Mouse (Mus musculus) embryonic facial prominence, embryonic 10.5 days (tissue): ENCODE data around the gene Gm9112. TPM values are rescaled to one million over a fixed set of nuclear protein-coding genes. Genes with fewer than 3 reads are reported as not detected.
A peak's percentile ranks its signal among the peaks of the same experiment; 100 is the strongest.
"Not testable (repeated sequence)": the region's sequence is repeated elsewhere in the genome, so short reads cannot be mapped to it uniquely, and the experiment has no call there.

Source experiments
- DNase-seq: peaks from one replicate; pipeline ENCODE4 v3.0.0-alpha.2; 2017; ENCODE audit warnings: low spot score
- H3K27ac ChIP-seq: fragments of 300-500 bp; sonication (generic); replicated peaks from 2 replicates; pipeline ENCODE4 v1.5.1; 2016; ENCODE audit warnings: mild to moderate bottlenecking
- H3K27me3 ChIP-seq: fragments of 300-500 bp; sonication (generic); replicated peaks from 2 replicates; pipeline ENCODE4 v1.6.1; 2016; ENCODE audit warnings: low read depth, mild to moderate bottlenecking; ENCODE audit not compliant: poor library complexity, severe bottlenecking
- H3K36me3 ChIP-seq: fragments of 300-500 bp; sonication (generic); replicated peaks from 2 replicates; pipeline ENCODE4 v1.6.1; 2016; ENCODE audit warnings: mild to moderate bottlenecking, moderate library complexity
- H3K4me1 ChIP-seq: fragments of 300-500 bp; sonication (generic); 2 replicates; pipeline ENCODE4 v1.6.1; 2016
- H3K4me3 ChIP-seq: fragments of 300-500 bp; sonication (generic); 2 replicates; pipeline ENCODE4 v1.5.1; 2016; ENCODE audit warnings: mild to moderate bottlenecking, moderate library complexity
- H3K9me3 ChIP-seq: fragments of 300-500 bp; sonication (generic); 2 replicates; pipeline ENCODE4 v1.6.1; 2016; ENCODE audit warnings: mild to moderate bottlenecking
- WGBS: fragments of 180-500 bp; shearing (Covaris S2); methylation state at CpG from one replicate; pipeline ENCODE4 v1.1.7; 2016; 5-methylcytosine and 5-hydroxymethylcytosine counted together
- polyA plus RNA-seq: library from polyadenylated mRNA; unstranded; fragments of >200 nt; fragmentation: Nextera tagmentation; extraction: Ambion mirVana; gene quantifications from 2 replicates; pipeline ENCODE4 v1.2.1, GENCODE M21; 2016

Gene Gm9112
- not detected in 2 replicates for polyA plus RNA-seq

- not testable (repeated sequence) for H3K36me3 ChIP-seq, H3K4me1 ChIP-seq, H3K9me3 ChIP-seq, DNase-seq, H3K27ac ChIP-seq, H3K4me3 ChIP-seq
- peaks cover 51% of the 10 kb centered on the region for H3K27me3 ChIP-seq
- WGBS, result 78% methylated on average over 10 of the region's 10 CpGs
Observed at GRCm38 (mm10) chrX:102707535-102707934, at the start of gene Gm9112, which contains the start of gene Dmrtc1b. Gene Gm9112 (minus strand): TSS chrX:102707635. Gene Dmrtc1b (plus strand): TSS chrX:102707865.

- DNase-seq, H3K27ac ChIP-seq, H3K4me1 ChIP-seq, H3K36me3 ChIP-seq, H3K9me3 ChIP-seq, H3K4me3 ChIP-seq: not testable (repeated sequence)
- peaks cover 18% of the 10 kb centered on the region for H3K27me3 ChIP-seq
- WGBS, result 92% methylated on average over 6 of the region's 6 CpGs
Observed at GRCm38 (mm10) chrX:102724226-102724625, 16.8 kb upstream of the Gm9112 start.

GRCm38 (mm10) chrX:102700636-102701035 lies 6.8 kb downstream of the Gm9112 start:
- H3K36me3 ChIP-seq, H3K4me1 ChIP-seq, H3K4me3 ChIP-seq, H3K27ac ChIP-seq, H3K9me3 ChIP-seq: not testable (repeated sequence)
- 72% methylated on average over 3 of the region's 3 CpGs for WGBS
- DNase-seq, result peak; percentile 28
- peaks cover 24% of the 10 kb centered on the region for H3K27me3 ChIP-seq

- H3K27me3 ChIP-seq, result peaks cover 52% of the 10 kb centered on the region
- peak; percentile 19 for DNase-seq
Observed at GRCm38 (mm10) chrX:102689252-102689651, 18.2 kb downstream of the Gm9112 start.

GRCm38 (mm10) chrX:102686872-102687271 lies 20.6 kb downstream of the Gm9112 start, which contains the start of gene Gm3880:
Gene Gm3880 (minus strand): TSS chrX:102686972.
- not testable (repeated sequence) for DNase-seq, H3K27ac ChIP-seq, H3K4me1 ChIP-seq, H3K4me3 ChIP-seq, H3K9me3 ChIP-seq, H3K36me3 ChIP-seq
- peaks cover 39% of the 10 kb centered on the region for H3K27me3 ChIP-seq
- 89% methylated on average over 5 of the region's 5 CpGs for WGBS

More at GRCm38 (mm10) chrX:102689252-102689651, 18.2 kb downstream of the Gm9112 start:
- H3K9me3 ChIP-seq, H3K4me3 ChIP-seq, H3K27ac ChIP-seq, H3K36me3 ChIP-seq, H3K4me1 ChIP-seq: not testable (repeated sequence)
- 21% methylated on average over 4 of the region's 4 CpGs for WGBS

GRCm38 (mm10) chrX:102684706-102685105 lies 22.7 kb downstream of the Gm9112 start:
- DNase-seq, H3K4me1 ChIP-seq, H3K36me3 ChIP-seq, H3K27ac ChIP-seq, H3K9me3 ChIP-seq, H3K4me3 ChIP-seq: not testable (repeated sequence)
- H3K27me3 ChIP-seq, result peaks cover 36% of the 10 kb centered on the region
- WGBS, result 37% methylated on average over 3 of the region's 3 CpGs

GRCm38 (mm10) chrX:102666641-102667040 lies 40.8 kb downstream of the Gm9112 start:
- Histone ChIP-seq H3K9me3 (no peaks in the 10 kb centered on the region), H3K36me3 (no peaks in the 10 kb centered on the region), H3K4me3 (no peak overlapping the region), H3K27me3 (peaks cover 28% of the 10 kb centered on the region), H3K27ac (no peak overlapping the region), H3K4me1 (no peaks in the 10 kb centered on the region)
- 85% methylated on average over 2 of the region's 2 CpGs for WGBS
- DNase-seq, result no peak

- 22% methylated on average over 3 of the region's 3 CpGs for WGBS
Observed at GRCm38 (mm10) chrX:102660712-102661111, 46.7 kb downstream of the Gm9112 start.

More at GRCm38 (mm10) chrX:102660712-102661111, 46.7 kb downstream of the Gm9112 start:
- Histone ChIP-seq H3K9me3 (no peaks in the 10 kb centered on the region), H3K27ac (no peak overlapping the region), H3K36me3 (no peaks in the 10 kb centered on the region), H3K27me3 (peaks cover 19% of the 10 kb centered on the region), H3K4me3 (no peak overlapping the region), H3K4me1 (no peaks in the 10 kb centered on the region)
- DNase-seq, result no peak

Other genes starting within 250 kb of the Gm9112 start
- gene Hdac8, start 202.3 kb downstream of the Gm9112 start, polyA plus RNA-seq, result 7.8 and 11.5 TPM in 2 replicates
- gene Phka1, start 63.4 kb downstream of the Gm9112 start, polyA plus RNA-seq, result 9.5 and 10.4 TPM in 2 replicates
- not detected in 2 replicates for gene Gm3880, start 20.7 kb downstream of the Gm9112 start, polyA plus RNA-seq
- gene Dmrtc1b, start 230 bp upstream of the Gm9112 start, polyA plus RNA-seq, result not detected in 2 replicates
- not detected in 2 replicates for gene Dmrtc1c1, start 95.3 kb upstream of the Gm9112 start, polyA plus RNA-seq
- gene Dmrtc1c2, start 147.0 kb upstream of the Gm9112 start, polyA plus RNA-seq, result not detected in 2 replicates
- gene 1700031F05Rik, start 160.3 kb upstream of the Gm9112 start, polyA plus RNA-seq, result not detected in 2 replicates
- 0.39 and 0.43 TPM in 2 replicates for gene Dmrtc1a, start 201.1 kb upstream of the Gm9112 start, polyA plus RNA-seq
- not detected in 2 replicates for gene 1700011M02Rik, start 201.3 kb upstream of the Gm9112 start, polyA plus RNA-seq
- gene 1700018G05Rik, start 220.7 kb upstream of the Gm9112 start, polyA plus RNA-seq, result not detected in 2 replicates